Mouse (Mus musculus) embryo, embryonic 9.5 days (tissue): ENCODE results near the gene Patl1.
"Not testable (repeated sequence)": the region's sequence is repeated elsewhere in the genome, so short reads cannot be mapped to it uniquely, and the experiment has no call there.

ENCODE experiments used
- DNase-seq: peaks from one replicate; pipeline ENCODE4 v3.0.0-alpha.2; 2017; ENCODE audit errors: extremely low spot score

Gene Patl1

DNA sequence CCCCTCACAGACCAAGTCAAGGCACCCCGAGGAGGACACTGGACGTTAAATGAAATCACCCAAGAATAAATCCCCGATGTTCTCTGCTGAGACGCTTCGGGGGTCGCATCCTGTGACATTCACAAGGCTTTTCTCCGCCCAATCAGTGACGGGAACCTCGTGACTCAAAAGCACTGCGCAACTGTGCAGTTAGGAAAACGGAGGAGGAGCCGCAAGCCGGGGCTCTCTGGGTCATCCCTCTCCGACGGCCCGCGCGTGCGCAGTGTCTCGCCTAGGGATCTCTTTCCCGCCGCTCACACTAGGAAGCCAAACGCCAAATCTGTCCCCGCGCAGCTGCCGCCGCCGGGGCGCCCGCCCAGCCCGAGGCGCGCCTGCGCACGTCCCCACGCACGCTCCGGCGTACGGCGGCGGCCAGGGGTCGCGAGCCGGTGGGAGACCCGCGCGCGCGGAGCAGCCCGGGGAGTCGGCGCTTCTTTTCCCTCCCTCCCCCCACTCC, at the start of gene Patl1:
Gene Patl1, plus strand, starts transcription at position 363 of the 496 bp plus-strand sequence.
- peak; percentile 96 for DNase-seq

DNA sequence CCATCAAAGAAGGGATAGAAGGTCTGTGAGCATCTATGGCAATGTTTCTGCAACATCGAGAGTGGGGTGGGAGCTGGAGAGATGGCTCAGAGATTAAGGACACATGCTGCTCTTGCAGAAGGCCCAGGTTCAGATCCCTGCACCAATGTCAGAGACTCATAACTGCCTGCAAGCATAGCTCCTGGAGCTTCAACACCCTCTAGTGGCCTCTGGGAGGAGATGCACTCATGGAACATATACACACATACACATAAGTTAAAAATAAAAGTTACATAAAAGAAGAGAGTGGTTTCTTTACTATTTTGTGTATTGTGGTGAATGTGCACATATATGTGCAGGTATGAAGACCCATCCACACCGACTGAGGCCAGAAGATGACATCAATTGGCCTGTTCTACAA, 44.4 kb upstream of the Patl1 start:
- no peak for DNase-seq

- no peak for DNase-seq
Observed at GRCm38 (mm10) chr19:11875006-11875405, 37.2 kb upstream of the Patl1 start, which contains the start of gene Olfr1419. TSS of gene Olfr1419 (minus strand) at chr19:11875106.

- DNase-seq, result not testable (repeated sequence)
Observed at GRCm38 (mm10) chr19:11878404-11878803, 33.8 kb upstream of the Patl1 start.

- DNase-seq, result no peak
Observed at GRCm38 (mm10) chr19:11886265-11886664, 25.9 kb upstream of the Patl1 start, which contains the start of gene Olfr1420. TSS of gene Olfr1420 (plus strand) at chr19:11886565.

GRCm38 (mm10) chr19:11911021-11911420, 1.2 kb upstream of the Patl1 start:
- DNase-seq, result no peak

DNA sequence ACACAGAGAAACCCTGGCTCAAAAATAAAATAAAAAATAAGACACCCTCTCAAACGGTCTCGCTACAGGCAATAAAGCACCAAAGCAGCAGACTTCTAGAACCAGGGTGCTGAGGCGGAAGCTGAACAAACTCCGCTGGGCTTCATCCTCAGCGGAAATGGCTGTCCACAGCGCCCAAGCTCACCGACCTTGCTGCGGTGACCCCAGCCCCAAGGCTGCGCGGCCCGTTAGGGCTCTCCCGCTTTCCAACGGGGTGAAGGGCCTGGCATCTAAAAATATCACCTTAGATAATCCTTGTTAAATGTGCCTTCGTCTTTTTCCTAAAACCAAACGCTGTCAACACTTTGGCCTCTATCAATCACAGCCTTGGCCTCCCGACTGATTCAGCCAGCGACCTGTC, 596 bp upstream of the Patl1 start:
- no peak for DNase-seq

DNA sequence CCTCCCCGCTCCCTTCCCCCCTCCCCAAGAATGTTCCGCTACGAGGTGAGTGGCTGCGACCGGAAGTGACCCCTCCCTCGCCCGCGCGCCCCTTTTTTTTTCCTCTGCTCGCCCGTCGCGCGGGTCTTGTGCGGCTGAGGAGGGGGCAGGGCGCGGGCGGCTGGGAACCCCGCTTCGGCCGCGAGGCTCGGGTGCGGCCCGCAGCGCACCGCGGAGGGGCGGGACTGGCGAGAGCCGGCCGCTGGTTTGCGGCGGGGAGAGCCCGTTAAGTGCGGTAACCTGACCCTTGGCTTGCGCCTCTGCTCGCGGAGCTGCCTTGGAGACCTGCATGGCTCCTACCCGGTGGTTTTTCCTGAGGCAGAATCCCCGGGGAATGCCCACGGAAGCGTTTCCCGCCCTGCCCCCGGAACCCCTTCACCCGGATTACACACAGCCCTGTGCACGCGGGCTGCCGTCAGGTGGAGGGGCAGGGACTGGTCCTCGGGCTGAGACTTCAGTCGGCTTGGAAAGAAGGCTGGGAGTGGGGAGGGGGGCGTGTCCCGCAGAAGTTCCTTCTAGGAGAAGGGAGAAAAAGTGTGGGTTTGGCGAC, 428 bp downstream of the Patl1 start:
- DNase-seq, result peak; percentile 77

DNA sequence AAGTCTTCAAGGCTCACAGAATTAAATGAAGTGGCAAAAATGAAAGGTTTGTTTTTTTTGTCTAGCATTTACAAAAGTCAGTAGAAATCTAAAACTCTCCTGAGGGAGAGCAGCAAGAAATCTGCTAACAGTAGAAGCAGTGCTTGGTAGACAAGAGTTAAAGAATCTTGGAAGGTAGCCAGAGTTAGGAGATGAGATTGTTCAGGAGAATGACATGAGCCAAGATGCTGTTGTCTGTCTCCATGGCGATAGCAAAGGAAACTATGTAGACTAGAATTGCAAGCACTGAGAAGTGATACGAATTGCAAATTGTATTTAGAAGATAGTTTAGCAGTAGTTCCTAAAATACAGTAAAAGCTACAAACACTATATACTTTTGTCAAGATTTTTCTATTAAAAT, 3.6 kb downstream of the Patl1 start:
- no peak for DNase-seq

GRCm38 (mm10) chr19:11922068-11922467, 9.9 kb downstream of the Patl1 start:
- DNase-seq, result no peak

- not testable (repeated sequence) for DNase-seq
Observed at GRCm38 (mm10) chr19:11922515-11922914, 10.3 kb downstream of the Patl1 start.

- DNase-seq, result no peak
Observed at GRCm38 (mm10) chr19:11926380-11926779, 14.2 kb downstream of the Patl1 start.

GRCm38 (mm10) chr19:11928025-11928748, 16.0 kb downstream of the Patl1 start:
- DNase-seq, result no peak

DNA sequence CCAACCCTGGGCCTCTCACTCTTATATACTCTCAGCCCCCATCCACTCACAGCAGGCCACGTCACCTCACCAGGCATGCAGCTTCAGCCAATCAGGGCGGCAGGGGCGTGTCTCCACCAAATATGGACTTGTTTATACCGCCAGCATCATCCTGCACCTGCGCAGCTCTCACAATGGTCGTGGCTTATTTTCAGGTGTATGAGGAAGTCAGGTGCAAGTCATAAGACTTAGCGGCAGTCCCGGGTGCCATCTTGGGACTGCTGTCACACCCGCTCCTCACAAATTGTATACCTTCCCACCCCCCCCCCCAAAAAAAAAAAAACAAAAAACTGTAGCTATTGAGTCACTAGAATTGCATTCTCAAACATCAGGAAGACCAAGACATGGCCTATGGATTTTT, 34.3 kb downstream of the Patl1 start:
- not testable (repeated sequence) for DNase-seq

GRCm38 (mm10) chr19:11949878-11950277, 37.7 kb downstream of the Patl1 start:
- DNase-seq, result no peak

- DNase-seq, result no peak
Observed at GRCm38 (mm10) chr19:11950747-11951146, 38.5 kb downstream of the Patl1 start.

GRCm38 (mm10) chr19:11954206-11954605, 42.0 kb downstream of the Patl1 start:
- no peak for DNase-seq

- no peak for DNase-seq
Observed at GRCm38 (mm10) chr19:11956636-11957035, 44.4 kb downstream of the Patl1 start.

DNA sequence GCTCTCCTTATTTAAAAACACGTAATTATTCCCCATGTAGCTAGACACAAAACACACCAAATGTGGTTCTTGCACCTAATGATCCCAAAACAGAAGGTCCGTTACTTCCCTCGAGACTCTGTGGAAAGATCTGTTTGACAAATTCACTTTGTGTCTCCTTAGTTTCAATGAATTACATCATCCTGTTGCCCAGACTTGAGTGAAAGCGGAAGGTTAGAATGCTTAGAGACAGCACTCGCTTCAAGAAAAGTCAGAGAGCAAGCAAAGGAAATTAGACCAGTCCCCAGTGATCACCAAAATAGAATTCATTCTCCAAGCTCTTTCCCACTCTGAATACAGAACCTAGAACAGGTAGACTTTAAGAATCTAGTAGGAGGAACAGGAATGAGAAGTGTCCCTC, 45.2 kb downstream of the Patl1 start:
- DNase-seq, result no peak

DNA sequence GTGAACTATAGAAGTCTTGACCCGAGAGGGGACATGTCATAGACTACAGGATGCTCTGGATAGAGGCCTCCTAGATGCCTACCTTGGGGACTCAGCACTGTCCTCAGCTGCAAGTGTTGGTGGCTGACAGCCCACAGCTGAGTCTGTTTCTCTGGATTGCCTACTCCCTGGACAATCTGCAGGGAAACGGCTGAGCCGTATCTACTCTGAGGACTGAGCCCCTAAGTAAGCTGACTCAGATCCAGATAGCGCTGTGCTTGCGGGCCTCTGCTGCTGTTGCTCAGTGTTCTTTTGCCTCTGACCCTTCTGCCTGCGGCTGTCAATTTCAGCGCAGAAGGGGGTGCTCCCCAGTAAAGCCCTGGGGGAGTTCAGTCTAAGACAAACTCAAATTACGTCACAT, 45.6 kb downstream of the Patl1 start:
- no peak for DNase-seq

GRCm38 (mm10) chr19:11964266-11964665, 52.1 kb downstream of the Patl1 start:
- no peak for DNase-seq

DNA sequence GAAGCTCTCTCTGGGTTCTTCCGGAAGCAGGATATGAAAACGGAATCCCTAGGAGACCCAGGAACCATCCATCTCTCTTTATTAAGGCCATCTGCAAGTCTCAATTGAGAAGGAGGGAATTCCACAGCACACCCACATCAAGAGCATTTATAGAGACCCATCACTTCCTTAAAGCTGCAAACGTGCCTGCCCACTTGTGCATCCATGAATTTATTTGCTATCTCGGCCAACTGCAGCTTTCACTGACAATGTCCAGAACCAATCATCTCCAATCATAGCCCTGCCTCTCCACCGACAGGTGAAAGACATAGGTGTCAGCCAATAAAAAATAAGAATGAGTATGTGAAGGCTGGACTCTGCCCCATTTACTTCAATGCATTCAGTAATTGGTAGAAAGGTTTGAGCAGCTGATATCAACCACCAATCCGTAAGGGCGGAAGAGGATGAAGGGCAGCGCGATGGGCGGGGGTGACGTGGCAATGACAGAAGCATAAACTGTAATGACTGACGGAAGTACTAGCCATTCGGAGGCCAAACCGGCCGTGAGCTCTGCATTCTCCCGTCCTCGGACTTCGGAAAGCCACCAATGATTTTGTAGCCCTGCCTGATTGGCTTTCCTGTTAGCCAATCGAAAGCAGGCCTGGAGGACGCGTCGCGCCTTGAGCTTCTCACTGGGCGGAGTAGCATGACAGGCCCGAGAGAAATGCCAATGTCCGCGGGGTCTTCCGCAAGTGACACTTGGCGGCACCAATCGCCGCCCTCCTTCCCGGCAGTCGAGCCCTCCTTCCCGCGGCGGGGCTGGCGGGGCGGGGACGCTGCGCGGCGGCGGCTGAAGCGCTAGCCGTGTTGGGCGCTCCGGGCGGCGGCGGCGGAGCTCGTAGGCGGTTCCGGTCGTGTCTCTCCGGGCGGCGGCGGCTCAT, 53.1 kb downstream of the Patl1 start, which contains the start of gene Osbp:
Gene Osbp, plus strand, starts transcription at position 919 of the 920 bp plus-strand sequence.
- DNase-seq, result peak; percentile 96
